Mouse (Mus musculus): ENCODE measurements at regions not wholly inside any gene's neighbourhood (a gene's known extent, or its start where the extent isn't known, plus 50 kb on each side); places are given as distances from the start of the nearest gene placed in this dataset.

- TF ChIP-seq CTCF (IDR thresholded peaks at IDR 0.05; ENCODE audit: low read depth, low read length) (no peak), TAL1 (conservative IDR thresholded peaks at IDR 0.05; ENCODE audit: low read depth, low read length) (no peak), GATA2 (IDR thresholded peaks at IDR 0.05; ENCODE audit: borderline replicate concordance, low read depth, low read length) (no peak)
Measured at GRCm38 (mm10) chr8:107657741-107658140, 69.5 kb upstream of the Psmd7 start.

Measured in G1E (cell line).